Mouse (Mus musculus): ENCODE results near the gene Grb2. TPM values are rescaled to one million over a fixed set of nuclear protein-coding genes. Genes with fewer than 3 reads are reported as not detected.
"Not testable (repeated sequence)": the region's sequence is repeated elsewhere in the genome, so short reads cannot be mapped to it uniquely, and the experiment has no call there.

Grb2 gene
- polyA plus RNA-seq, 1 experiment from 2014 or later: 39.6 TPM

GRCm38 (mm10) chr11:115658521-115658920, 49.9 kb downstream of the Grb2 start:
- no peak for ATAC-seq (ENCODE audit: insufficient number of reproducible peaks, insufficient read depth, low FRiP score, low read depth)
- WGBS: 88% methylated on average over 6 of the region's 6 CpGs
- H3K36me3 ChIP-seq (ENCODE audit: control insufficient read depth, insufficient read depth, low read length): peaks cover 2% of the 10 kb centered on the region

GRCm38 (mm10) chr11:115654128-115654527, 54.3 kb downstream of the Grb2 start:
- Histone ChIP-seq H3K36me3 (ENCODE audit: control insufficient read depth, insufficient read depth, low read length) (peaks cover 8% of the 10 kb centered on the region), H3K9ac (replicated peaks; ENCODE audit: low read depth, low read length) (no peak overlapping the region), H3K27ac (ENCODE audit: low read length) (no peak overlapping the region), H3K4me2 (replicated peaks; ENCODE audit: low read depth, low read length) (no peak overlapping the region), H3K4me3 (ENCODE audit: low read depth, low read length) (no peak overlapping the region), H3K27me3 (ENCODE audit: control insufficient read depth, insufficient read depth, low read length) (no peaks in the 10 kb centered on the region), H3K9me3 (ENCODE audit: control insufficient read depth, low read depth, low read length) (no peaks in the 10 kb centered on the region), H3K4me1 (ENCODE audit: control insufficient read depth, insufficient read depth, low read length) (no peaks in the 10 kb centered on the region)
- 72% methylated on average over 2 of the region's 2 CpGs for WGBS
- ATAC-seq (ENCODE audit: insufficient number of reproducible peaks, insufficient read depth, low FRiP score, low read depth): no peak

More at GRCm38 (mm10) chr11:115658521-115658920, 49.9 kb downstream of the Grb2 start:
- Histone ChIP-seq H3K9me3 (ENCODE audit: control insufficient read depth, low read depth, low read length) (no peaks in the 10 kb centered on the region), H3K27ac (ENCODE audit: low read length) (no peak overlapping the region), H3K27me3 (ENCODE audit: control insufficient read depth, insufficient read depth, low read length) (no peaks in the 10 kb centered on the region), H3K9ac (replicated peaks; ENCODE audit: low read depth, low read length) (no peak overlapping the region), H3K4me1 (ENCODE audit: control insufficient read depth, insufficient read depth, low read length) (no peaks in the 10 kb centered on the region), H3K4me2 (replicated peaks; ENCODE audit: low read depth, low read length) (no peak overlapping the region), H3K4me3 (ENCODE audit: low read depth, low read length) (no peak overlapping the region)

- Histone ChIP-seq H3K36me3 (ENCODE audit: control insufficient read depth, insufficient read depth, low read length) (peaks cover 8% of the 10 kb centered on the region), H3K27me3 (ENCODE audit: control insufficient read depth, insufficient read depth, low read length) (no peaks in the 10 kb centered on the region), H3K27ac (ENCODE audit: low read length) (no peak overlapping the region), H3K4me2 (replicated peaks; ENCODE audit: low read depth, low read length) (no peak overlapping the region), H3K4me3 (ENCODE audit: low read depth, low read length) (no peak overlapping the region), H3K4me1 (ENCODE audit: control insufficient read depth, insufficient read depth, low read length) (no peaks in the 10 kb centered on the region), H3K9me3 (ENCODE audit: control insufficient read depth, low read depth, low read length) (no peaks in the 10 kb centered on the region), H3K9ac (replicated peaks; ENCODE audit: low read depth, low read length) (no peak overlapping the region)
- no peak for ATAC-seq (ENCODE audit: insufficient number of reproducible peaks, insufficient read depth, low FRiP score, low read depth)
- 88% methylated on average over 3 of the region's 3 CpGs for WGBS
These were observed 55.2 kb downstream of the Grb2 start for GRCm38 (mm10) chr11:115653194-115653593.

GRCm38 (mm10) chr11:115651680-115652079, 56.7 kb downstream of the Grb2 start:
- Histone ChIP-seq H3K27ac (ENCODE audit: low read length) (no peak overlapping the region), H3K27me3 (ENCODE audit: control insufficient read depth, insufficient read depth, low read length) (no peaks in the 10 kb centered on the region), H3K9ac (replicated peaks; ENCODE audit: low read depth, low read length) (no peak overlapping the region), H3K4me3 (ENCODE audit: low read depth, low read length) (no peak overlapping the region), H3K4me1 (ENCODE audit: control insufficient read depth, insufficient read depth, low read length) (no peaks in the 10 kb centered on the region), H3K9me3 (ENCODE audit: control insufficient read depth, low read depth, low read length) (no peaks in the 10 kb centered on the region), H3K4me2 (replicated peaks; ENCODE audit: low read depth, low read length) (no peak overlapping the region), H3K36me3 (ENCODE audit: control insufficient read depth, insufficient read depth, low read length) (peaks cover 8% of the 10 kb centered on the region)
- no peak for ATAC-seq (ENCODE audit: insufficient number of reproducible peaks, insufficient read depth, low FRiP score, low read depth)
- WGBS: 94% methylated on average over 3 of the region's 3 CpGs

GRCm38 (mm10) chr11:115649706-115650105, 58.7 kb downstream of the Grb2 start:
- Histone ChIP-seq H3K4me2 (replicated peaks; ENCODE audit: low read depth, low read length) (no peak overlapping the region), H3K27ac (ENCODE audit: low read length) (no peak overlapping the region), H3K4me3 (ENCODE audit: low read depth, low read length) (no peak overlapping the region), H3K9me3 (ENCODE audit: control insufficient read depth, low read depth, low read length) (no peaks in the 10 kb centered on the region), H3K27me3 (ENCODE audit: control insufficient read depth, insufficient read depth, low read length) (no peaks in the 10 kb centered on the region), H3K36me3 (ENCODE audit: control insufficient read depth, insufficient read depth, low read length) (peaks cover 8% of the 10 kb centered on the region), H3K4me1 (ENCODE audit: control insufficient read depth, insufficient read depth, low read length) (no peaks in the 10 kb centered on the region), H3K9ac (replicated peaks; ENCODE audit: low read depth, low read length) (no peak overlapping the region)
- ATAC-seq (ENCODE audit: insufficient number of reproducible peaks, insufficient read depth, low FRiP score, low read depth): no peak
- WGBS: 68% methylated on average over 10 of the region's 10 CpGs

GRCm38 (mm10) chr11:115647459-115647858, 60.9 kb downstream of the Grb2 start:
- H3K27me3 ChIP-seq (ENCODE audit: control insufficient read depth, insufficient read depth, low read length): no peaks in the 10 kb centered on the region
- H3K4me2 ChIP-seq (replicated peaks; ENCODE audit: low read depth, low read length): no peak overlapping the region
- H3K4me1 ChIP-seq (ENCODE audit: control insufficient read depth, insufficient read depth, low read length): no peaks in the 10 kb centered on the region
- no peak overlapping the region for H3K27ac ChIP-seq (ENCODE audit: low read length)
- no peaks in the 10 kb centered on the region; the same call in 1 of the 2 replicates for H3K36me3 ChIP-seq (ENCODE audit: control insufficient read depth, insufficient read depth, low read length)
- no peaks in the 10 kb centered on the region for H3K9me3 ChIP-seq (ENCODE audit: control insufficient read depth, low read depth, low read length)
- ATAC-seq (ENCODE audit: insufficient number of reproducible peaks, insufficient read depth, low FRiP score, low read depth): no peak
- H3K4me3 ChIP-seq (ENCODE audit: low read depth, low read length): no peak overlapping the region
- H3K9ac ChIP-seq (replicated peaks; ENCODE audit: low read depth, low read length): no peak overlapping the region
- 52% methylated on average over 6 of the region's 6 CpGs for WGBS

GRCm38 (mm10) chr11:115646439-115646838, 62.0 kb downstream of the Grb2 start:
- ATAC-seq (ENCODE audit: insufficient number of reproducible peaks, insufficient read depth, low FRiP score, low read depth): no peak
- Histone ChIP-seq H3K4me2 (replicated peaks; ENCODE audit: low read depth, low read length) (no peak overlapping the region), H3K27ac (ENCODE audit: low read length) (no peak overlapping the region), H3K9ac (replicated peaks; ENCODE audit: low read depth, low read length) (no peak overlapping the region), H3K36me3 (ENCODE audit: control insufficient read depth, insufficient read depth, low read length) (no peaks in the 10 kb centered on the region; the same call in 1 of the 2 replicates), H3K9me3 (ENCODE audit: control insufficient read depth, low read depth, low read length) (no peaks in the 10 kb centered on the region), H3K4me1 (ENCODE audit: control insufficient read depth, insufficient read depth, low read length) (no peaks in the 10 kb centered on the region), H3K4me3 (ENCODE audit: low read depth, low read length) (no peak overlapping the region), H3K27me3 (ENCODE audit: control insufficient read depth, insufficient read depth, low read length) (no peaks in the 10 kb centered on the region)
- WGBS: 87% methylated on average over 9 of the region's 9 CpGs

GRCm38 (mm10) chr11:115645498-115645897, 62.9 kb downstream of the Grb2 start:
- H3K4me3 ChIP-seq (ENCODE audit: low read depth, low read length); H3K36me3 ChIP-seq (ENCODE audit: control insufficient read depth, insufficient read depth, low read length); H3K27me3 ChIP-seq (ENCODE audit: control insufficient read depth, insufficient read depth, low read length); H3K9ac ChIP-seq (replicated peaks; ENCODE audit: low read depth, low read length); H3K4me1 ChIP-seq (ENCODE audit: control insufficient read depth, insufficient read depth, low read length); H3K4me2 ChIP-seq (replicated peaks; ENCODE audit: low read depth, low read length); H3K27ac ChIP-seq (ENCODE audit: low read length); H3K9me3 ChIP-seq (ENCODE audit: control insufficient read depth, low read depth, low read length); ATAC-seq (ENCODE audit: insufficient number of reproducible peaks, insufficient read depth, low FRiP score, low read depth): not testable (repeated sequence)
- 48% methylated on average over 14 of the region's 14 CpGs for WGBS

- H3K4me1 ChIP-seq (ENCODE audit: control insufficient read depth, insufficient read depth, low read length): peaks cover 3% of the 10 kb centered on the region; the same call in 1 of the 2 replicates
- H3K4me2 ChIP-seq (replicated peaks; ENCODE audit: low read depth, low read length): no peak overlapping the region
- H3K27me3 ChIP-seq (ENCODE audit: control insufficient read depth, insufficient read depth, low read length): no peaks in the 10 kb centered on the region
- no peak for ATAC-seq (ENCODE audit: insufficient number of reproducible peaks, insufficient read depth, low FRiP score, low read depth)
- 86% methylated on average over 13 of the region's 13 CpGs for WGBS
- H3K4me3 ChIP-seq (ENCODE audit: low read depth, low read length): no peak overlapping the region
- H3K9ac ChIP-seq (replicated peaks; ENCODE audit: low read depth, low read length): no peak overlapping the region
- no peak overlapping the region for H3K27ac ChIP-seq (ENCODE audit: low read length)
- no peaks in the 10 kb centered on the region; the same call in 1 of the 2 replicates for H3K36me3 ChIP-seq (ENCODE audit: control insufficient read depth, insufficient read depth, low read length)
- H3K9me3 ChIP-seq (ENCODE audit: control insufficient read depth, low read depth, low read length): no peaks in the 10 kb centered on the region
These were observed 64.1 kb downstream of the Grb2 start for GRCm38 (mm10) chr11:115644308-115644707.
